Mouse (Mus musculus) T-helper 17 cell (primary cell): ENCODE measurements around the gene Cdc14b.

ENCODE experiments used
- in situ Hi-C, 2 experiments: fragments of 300-600 bp; cut with MboI, MseI; formaldehyde crosslinking; loops; 1 replicate in 1 of 2; 2 replicates in 1 of 2; pipeline ENCODE4 v1.15.1; 2025; ENCODE audit warnings: high pct_unique_total_duplicates in 2 of 2

Gene Cdc14b

DNA sequence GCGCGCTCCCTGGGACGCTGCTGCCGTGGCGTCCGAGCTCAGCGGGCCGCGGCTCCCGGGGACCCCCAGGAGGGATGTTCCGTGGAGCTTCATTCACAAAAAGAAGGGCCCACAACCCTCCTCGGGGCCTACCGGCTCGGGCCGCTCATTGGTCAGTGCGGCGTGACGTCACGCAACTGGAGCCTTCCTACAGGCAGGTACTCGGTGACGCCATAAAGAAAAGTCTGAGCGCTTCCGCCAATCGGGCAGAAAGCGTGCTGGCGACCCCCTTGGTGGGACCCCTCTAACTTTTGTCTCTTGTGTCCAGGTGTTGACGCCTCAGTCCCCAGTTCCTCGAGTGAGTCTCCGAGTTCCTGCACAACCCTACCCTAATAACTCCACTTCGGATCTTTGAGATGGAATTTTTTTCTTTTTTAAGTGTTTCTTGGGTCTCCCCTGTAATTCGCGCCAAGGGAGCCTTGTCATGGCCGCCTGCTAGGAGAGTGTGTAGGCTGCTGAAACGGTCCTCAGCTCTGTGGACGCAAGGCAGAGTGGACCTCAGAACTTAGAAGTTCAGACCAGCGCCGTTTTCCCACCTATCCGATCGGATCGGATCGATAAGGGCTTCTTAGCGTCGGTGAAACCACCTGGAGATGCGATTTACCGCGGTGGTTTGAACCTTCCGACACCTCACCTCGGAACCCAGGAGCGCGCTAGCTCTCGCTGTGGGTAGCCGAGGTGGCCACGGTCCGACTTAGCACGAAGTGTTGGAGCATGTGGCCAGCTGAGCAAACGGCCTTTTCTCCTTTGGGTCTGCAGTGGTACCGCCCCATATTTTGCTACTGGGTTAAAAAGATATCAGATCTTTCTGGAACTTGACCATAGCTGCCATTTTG lies at the start of gene Cdc14b:
Cdc14b (minus strand) TSS at position 412 of the 875 bp plus-strand sequence.
- in situ Hi-C loops: loop anchor here (5.0 to 10.0 kb wide), 2 partner anchors 710 to 962 kb away; no protein-coding TSS in a partner anchor

DNA sequence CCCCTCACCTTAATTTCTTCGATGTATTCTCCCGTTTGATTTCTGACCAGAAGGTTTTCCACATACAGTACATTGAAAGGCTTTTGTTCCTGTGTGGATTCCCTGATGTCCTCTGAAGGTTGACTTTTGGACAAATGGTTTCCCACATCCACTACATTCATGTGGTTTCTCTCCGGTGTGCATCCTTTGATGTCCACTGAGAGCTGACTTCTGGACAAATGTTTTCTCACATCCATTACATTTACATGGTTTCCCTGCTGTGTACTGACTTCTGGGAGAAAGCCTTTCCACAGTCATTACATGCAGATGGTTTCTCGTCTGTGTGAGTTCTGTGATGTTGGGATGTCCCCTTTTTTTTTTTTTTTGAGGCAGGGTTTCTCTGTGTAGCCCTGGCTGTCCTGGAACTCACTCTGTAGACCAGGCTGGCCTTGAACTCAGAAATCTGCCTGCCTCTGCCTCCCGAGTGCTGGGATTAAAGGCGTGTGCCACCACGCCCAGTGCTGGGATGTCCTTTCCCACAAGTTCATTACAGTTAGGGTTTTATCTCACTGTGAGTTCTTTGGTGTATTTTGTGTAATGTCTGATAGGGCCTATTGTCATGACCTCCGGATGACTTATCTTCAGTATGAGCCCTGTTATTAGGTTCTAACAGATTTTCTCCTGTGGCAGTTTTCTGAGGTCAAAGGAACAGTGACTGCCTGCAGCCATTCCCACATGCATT lies 47.6 kb upstream of the Cdc14b start:
- in situ Hi-C loops: loop anchor here (5.0 to 25.0 kb wide), 2 partner anchors 45 to 790 kb away; partner anchors contain the start of gene Mfsd14b (in 2 of the 2)

DNA sequence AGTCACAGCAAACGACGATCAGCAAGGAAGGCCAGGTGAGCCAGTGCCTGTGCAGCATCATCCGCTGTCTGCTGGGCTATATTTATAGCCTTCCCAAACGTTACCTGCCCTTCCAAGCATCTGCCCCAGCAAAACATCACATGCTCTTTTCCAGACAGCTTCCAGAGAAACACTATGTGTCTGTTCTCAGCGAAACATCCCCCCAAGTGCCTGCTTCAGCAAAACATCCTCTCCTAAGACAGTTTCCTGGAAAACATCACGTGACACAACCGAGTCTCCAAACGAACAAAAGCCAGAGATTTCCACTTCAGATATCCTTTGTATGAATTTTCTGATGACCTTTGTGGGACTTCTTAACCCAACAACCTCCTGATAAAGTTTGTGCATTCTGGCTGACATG lies 45.2 kb upstream of the Cdc14b start:
- in situ Hi-C loops: loop anchor here (5.0 to 25.0 kb wide), 2 partner anchors 47 to 792 kb away; partner anchors contain the start of gene Mfsd14b (in 2 of the 2)

DNA sequence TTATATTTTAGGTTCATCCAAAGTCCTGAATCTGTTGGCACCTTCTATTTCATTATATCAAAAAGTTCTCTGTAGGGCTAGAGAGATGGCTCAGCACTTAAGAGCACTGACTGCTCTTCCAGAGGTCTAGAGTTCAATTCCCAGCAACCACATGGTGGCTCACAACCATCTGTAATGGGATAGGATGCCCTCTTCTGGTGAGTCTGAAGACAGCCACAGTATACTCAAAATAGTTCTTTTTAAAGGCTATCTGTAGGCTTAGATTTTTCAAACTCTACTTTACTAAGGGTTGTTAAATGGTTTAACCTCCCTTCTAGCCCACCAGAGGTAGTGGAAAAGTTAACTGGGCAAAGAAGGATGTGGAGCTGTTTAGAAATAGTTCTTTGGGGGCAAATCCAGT lies 44.7 kb upstream of the Cdc14b start:
- in situ Hi-C loops: loop anchor here (5.0 to 25.0 kb wide), 4 partner anchors 43 to 793 kb away; partner anchors contain the start of gene Mfsd14b (in 2 of the 2)

DNA sequence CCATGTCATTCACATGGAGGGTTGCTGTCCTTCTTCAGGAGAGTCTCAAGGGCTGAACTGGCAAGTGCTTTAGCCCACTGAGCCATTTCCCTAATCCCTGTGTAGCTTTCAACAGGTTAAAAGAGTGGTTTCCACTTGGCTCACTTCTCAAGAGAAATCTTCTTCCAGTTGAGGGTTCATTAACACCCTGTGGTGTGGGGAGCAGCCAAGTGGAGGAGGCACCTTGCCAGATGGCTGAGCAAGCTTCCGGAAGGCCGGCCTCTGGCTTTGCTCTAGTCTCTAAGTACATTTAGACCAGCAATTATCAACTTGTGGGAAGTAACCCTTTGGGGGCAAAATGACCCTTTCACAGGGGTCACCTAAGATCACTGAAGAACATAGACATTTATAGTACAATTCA lies 43.3 kb upstream of the Cdc14b start:
- in situ Hi-C loops: loop anchor here (5.0 to 25.0 kb wide), 3 partner anchors 44 to 794 kb away; partner anchors contain the start of gene Mfsd14b (in 2 of the 2)

DNA sequence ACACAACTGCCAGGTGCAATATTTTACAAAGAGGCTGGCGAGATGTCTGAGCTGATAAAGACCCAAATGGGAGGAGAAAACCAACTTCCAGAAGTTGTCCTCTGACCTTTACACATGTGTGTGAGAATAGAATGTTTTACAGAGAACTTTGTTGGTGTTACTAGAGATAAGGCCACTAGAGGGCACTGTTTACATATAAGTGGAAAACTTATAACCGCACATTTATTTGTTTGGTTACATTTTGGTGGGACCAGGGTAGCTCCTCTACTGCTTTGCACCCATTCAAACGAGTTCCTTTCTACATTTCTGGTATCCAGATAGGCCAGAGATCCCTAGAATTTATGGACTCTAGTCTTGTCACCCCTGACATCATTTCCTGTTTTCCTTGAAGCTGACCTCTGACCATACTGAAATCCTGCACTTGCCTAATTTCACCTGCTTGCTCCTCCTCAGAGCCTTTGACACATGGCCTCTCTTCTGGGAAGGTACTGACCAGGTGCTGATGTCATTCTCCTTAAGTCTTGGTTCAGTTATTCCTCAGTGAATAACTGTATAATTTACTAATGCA lies 40.5 kb upstream of the Cdc14b start:
- in situ Hi-C loops: loop anchor here (5.0 to 25.0 kb wide), 3 partner anchors 47 to 797 kb away; partner anchors contain the start of gene Mfsd14b (in 2 of the 2)

DNA sequence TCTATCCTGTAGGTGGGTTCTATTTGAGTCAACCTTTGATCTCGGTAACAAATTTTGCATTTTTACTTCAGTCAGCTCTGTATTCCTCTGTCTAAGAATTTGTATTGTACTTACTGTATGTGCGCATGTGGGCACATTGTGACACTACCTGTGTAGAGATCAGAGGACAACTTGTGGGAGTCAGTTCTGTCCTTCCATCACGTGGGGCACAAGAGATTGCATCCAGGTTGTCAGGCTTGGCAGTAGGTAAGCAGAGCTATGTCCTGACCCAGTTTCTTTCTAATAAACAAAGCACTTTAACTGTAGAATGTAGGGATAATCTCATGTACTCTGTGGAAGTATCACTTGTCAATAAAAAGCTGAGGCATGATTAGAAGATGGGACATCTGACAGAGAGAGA lies 39.0 kb upstream of the Cdc14b start:
- in situ Hi-C loops: loop anchor here (25.0 kb wide), 1 partner anchor 798 kb away; the partner anchor contains the start of gene Mfsd14b (in 2 of the 2)

DNA sequence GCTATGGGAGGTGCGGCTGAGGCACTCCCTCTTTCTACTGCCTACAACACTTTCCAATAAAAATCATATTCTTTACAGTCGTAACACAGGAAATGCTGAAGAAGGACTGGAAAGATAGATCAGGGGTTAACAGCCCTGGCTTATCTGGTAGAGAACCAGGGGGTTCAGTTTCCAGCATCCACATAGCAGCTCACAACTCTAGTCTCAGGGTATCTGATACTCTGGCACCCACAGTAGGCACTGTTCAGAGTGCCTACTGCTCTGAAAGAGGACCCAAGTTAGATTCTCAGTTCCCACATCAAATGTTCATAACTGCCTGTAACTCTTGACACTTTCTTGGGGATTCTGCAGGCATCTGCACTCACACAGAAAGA lies 37.8 kb upstream of the Cdc14b start:
- in situ Hi-C loops: loop anchor here (25.0 kb wide), 1 partner anchor 799 kb away; the partner anchor contains the start of gene Mfsd14b (in 2 of the 2)

DNA sequence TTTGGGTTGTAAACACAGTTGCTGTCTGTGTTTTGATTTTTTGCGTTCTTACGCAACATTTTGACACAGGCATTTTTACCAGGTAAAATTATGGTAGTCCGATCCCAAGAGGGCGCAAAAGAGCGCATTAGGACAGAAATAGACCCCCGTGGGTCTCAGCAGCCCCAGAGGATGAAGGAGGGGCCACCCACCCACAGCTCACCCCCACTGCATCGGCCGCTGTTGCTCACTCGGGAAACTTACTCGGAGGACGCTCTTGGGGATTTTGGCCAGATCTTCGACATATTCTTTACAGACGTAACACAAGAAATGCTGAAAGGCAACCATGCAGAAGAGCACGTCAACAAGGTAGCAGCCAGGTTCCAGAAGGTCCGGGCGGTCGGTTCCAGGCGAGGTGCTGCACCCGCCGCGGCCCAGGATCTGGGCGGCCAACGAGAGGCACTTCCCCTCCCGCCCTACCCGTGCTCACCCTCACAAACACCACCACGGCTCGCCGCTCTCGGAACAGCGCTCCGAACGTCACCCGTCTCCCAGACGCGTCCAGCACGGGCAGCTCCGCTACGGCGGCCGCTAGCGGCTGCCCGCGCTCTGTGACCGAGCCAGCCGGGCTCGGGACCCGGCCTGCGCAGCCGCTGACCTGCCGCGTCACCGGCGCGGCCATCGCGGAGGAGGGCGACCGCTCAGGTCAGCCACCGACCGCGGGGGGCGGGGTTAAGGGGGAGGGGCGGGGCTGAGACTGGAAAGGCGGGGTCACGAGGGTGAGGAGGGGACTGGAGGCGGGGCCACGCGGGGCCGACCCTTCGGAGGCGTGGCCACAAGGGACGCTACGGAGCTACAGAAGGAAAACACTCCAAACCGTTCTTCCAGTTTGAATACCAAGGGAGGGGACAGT lies 37.2 kb upstream of the Cdc14b start, which contains the start of gene Aaed1:
Aaed1 (minus strand) TSS at position 687 of the 892 bp plus-strand sequence.
- in situ Hi-C loops: loop anchor here (25.0 kb wide), 1 partner anchor 800 kb away; the partner anchor contains the start of gene Mfsd14b (in 2 of the 2)

DNA sequence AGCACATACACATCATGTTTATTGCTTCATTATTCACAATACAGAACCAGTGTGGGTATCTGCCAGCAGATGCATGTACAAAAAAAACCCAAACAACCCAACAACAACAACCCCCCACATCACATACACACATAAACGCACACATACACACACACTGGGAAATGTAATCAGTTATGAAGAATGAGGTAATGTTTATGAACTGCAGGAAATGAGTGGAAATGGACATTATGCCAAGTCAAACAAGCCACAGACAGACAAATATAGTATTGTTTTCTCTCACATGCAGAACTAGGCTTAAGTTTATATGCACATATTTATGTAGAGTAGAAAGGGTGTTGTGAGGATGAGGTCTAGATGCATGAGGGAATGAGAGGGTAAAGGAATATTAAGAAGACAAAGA lies 36.2 kb upstream of the Cdc14b start:
- in situ Hi-C loops: loop anchor here (25.0 kb wide), 1 partner anchor 801 kb away; the partner anchor contains the start of gene Mfsd14b (in 2 of the 2)

DNA sequence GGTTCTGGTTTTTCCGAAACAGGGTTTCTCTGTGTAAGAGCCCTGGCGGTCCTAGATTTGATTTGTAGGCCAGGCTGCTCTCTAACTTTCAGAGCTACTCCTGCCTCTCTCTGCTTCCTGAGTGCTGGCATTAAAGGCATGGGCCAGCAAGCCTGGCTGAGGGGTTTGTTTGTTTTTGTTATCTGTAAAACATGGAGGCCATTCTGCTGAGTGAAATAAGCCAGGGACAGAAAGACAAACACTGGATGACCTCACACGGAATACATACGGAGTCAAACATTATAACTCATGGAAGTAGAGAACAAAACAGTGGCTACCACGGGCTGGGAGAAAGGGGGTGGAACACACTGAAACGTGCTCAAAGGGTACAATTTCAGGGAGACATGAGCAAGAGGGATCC lies 35.5 kb upstream of the Cdc14b start:
- in situ Hi-C loops: loop anchor here (25.0 kb wide), 1 partner anchor 802 kb away; the partner anchor contains the start of gene Mfsd14b (in 2 of the 2)

DNA sequence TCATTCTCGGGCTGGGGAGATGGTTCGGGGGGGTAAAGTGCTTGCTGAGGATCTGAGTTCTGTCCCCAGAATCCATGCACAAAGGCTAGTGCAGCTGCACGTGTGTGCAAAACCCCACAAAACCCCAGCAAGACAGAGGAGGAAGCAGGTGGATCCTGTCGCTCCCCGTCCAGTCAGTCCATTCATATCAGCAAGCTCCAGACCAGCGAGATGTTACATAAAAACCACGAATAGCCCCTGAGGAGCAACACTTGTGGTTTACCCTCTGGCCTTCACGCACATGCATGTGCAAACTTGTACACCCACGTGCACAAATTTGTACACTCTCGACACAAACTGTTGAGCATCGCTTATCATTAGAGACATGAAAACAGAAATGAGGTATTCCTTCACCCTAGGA lies 34.8 kb upstream of the Cdc14b start:
- in situ Hi-C loops: loop anchor here (5.0 to 25.0 kb wide), 4 partner anchors 63 to 1625 kb away; partner anchors contain the start of genes Mfsd14b (in 2 of the 2) and Habp4 (in 1 of the 2)

DNA sequence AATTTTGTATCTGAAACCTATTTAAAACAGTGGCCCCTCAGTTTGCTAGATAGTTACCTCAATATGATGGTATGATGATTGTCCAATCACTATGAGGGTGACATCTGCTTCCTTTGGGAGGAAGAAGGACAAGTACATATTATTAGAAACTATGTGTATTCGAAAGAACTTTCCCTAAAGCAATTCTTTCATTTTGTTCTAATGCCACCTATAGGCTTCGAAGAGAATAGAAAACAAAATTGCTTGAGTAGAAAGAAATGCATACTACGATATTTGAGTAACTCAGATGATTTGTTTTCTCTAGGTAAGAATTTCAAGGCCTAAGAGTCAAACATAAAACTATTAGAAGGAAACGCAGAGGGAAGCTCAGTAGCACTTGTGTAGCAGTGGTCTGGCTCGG lies 33.9 kb upstream of the Cdc14b start:
- in situ Hi-C loops: loop anchor here (5.0 to 25.0 kb wide), 4 partner anchors 62 to 1624 kb away; partner anchors contain the start of genes Mfsd14b (in 2 of the 2) and Habp4 (in 1 of the 2)

DNA sequence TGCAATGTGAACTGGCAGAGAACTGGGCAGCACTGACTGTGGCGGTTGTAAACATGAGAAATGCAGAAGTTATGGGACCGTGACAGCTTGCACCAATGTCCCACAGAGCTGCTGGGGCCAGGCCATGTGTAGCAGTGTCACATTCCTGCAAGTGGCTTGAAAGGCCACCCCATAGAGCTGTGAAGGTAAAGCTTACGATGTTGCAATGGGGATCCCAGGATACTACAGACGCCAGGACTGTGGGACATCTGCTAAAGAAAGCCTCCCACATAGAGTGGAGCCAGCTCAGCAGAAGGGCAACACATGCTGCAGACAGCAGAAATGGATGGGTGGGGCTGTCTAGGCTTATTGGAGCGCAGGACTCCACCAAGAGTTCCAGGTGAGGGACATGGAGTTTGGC lies 32.4 kb upstream of the Cdc14b start:
- in situ Hi-C loops: loop anchor here (5.0 to 25.0 kb wide), 4 partner anchors 60 to 1623 kb away; partner anchors contain the start of genes Mfsd14b (in 2 of the 2) and Habp4 (in 1 of the 2)

DNA sequence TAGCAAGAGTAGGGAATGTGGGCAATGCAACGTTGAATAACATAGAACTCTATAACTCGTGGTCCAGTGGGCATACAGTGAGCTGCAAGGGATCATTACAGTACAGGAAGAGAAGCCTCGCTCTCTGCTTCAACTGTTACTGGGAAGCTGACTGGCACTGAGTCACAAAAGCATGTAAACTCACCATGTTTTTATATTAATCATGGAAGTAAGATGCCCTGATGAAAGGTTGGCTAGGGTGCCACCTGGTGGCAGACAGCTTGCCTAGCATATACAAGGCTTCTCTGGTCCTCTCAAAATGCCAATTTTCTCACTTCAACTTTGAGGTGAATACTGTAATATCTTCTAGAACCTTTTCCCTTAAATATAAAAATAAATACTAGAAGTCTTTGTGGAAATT lies 31.0 kb upstream of the Cdc14b start:
- in situ Hi-C loops: loop anchor here (5.0 to 25.0 kb wide), 4 partner anchors 59 to 1621 kb away; partner anchors contain the start of genes Mfsd14b (in 2 of the 2) and Habp4 (in 1 of the 2)

DNA sequence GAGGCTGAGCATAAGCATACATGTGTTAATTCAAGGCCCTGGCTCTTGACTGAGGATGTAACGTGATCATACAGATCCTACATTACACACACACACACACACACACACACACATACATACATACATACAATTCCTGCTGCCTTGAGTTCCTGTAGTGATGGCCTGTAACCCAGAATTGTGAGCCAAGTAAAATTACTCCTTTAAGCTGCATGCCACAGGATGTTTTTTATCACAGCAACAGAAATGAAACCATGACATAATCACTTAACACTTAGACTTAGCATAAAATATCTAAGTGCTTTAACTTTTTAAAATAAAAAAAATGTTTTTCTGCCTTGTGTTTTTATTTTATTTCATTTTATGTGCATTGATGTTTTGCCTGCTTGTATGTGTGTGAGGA lies 24.0 kb upstream of the Cdc14b start:
- in situ Hi-C loops: no loop called here

DNA sequence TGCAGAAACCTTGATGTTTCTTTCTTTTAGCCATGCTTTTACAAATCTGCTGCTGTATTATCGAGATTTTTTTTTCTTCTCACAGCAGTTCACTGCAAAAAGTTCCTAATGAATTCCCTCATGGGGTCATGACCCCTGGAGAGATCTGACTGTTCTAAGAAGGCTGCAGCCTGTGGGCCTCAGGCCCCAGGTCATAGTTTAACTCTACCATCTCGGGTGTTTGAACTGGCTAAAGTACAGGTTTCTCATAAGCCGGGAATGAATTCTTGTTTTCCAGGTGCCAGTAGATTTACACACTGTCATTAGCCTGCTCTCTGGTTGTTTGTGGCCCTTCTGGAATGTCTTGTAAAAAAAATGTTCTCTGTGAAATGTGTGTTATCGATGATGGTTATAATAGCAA lies 11.7 kb upstream of the Cdc14b start:
- in situ Hi-C loops: no loop called here

DNA sequence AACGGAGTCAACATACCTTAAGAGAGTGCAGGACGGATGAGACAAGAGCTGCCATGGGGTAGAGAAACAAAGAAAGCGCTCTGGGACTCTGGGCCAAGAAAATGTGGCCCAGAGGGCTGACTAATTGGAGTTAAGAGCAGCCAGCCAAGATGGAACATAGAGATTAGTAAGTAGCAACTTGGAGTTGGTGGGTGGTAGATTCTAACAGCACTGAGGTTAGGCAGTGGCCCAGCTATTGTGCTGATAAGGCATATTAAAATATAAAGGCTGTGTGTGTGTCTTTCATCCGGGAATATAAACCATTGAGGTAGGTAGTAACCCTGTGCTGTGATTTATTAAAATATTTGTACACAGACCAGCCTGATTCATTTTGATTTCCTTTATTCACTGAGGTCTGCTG lies 11.2 kb upstream of the Cdc14b start:
- in situ Hi-C loops: no loop called here

DNA sequence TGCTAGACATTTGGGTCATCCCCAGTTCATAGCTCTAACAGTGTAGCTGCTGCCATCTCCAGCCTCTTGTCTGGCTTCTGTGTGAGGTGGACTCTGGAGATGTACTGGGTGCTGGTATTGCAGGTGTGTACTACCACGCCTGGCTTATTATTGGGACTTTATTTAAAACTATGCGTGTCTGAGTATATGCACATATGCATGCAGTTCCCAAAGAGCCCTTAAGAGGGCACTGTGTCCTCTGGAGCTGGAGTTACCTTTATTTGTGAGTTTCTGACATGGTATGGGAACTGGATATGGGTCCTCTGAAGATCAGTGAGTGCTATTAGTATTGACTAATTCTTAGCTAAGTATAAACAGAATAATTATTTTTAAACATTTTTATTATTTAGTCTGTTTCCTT lies 9.6 kb upstream of the Cdc14b start:
- in situ Hi-C loops: no loop called here

DNA sequence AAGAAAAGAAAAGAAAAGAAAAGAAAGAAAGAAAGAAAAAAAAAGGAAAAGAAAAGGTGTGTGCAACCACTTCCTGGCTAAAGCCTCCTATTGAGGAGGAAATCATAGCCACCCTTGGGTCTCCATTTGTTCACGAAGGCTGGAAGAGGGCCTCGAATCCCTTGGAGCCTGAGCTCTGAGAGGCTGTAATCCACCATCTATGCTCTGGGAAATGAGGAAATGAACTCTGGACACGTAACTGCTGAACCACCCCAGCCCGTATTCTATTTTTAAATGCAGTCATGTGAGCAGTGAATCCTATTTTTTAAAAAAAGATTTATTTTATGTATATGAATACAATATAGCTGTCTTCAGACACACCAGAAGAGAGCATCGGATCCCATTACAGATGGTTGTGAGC lies 5.8 kb upstream of the Cdc14b start:
- in situ Hi-C loops: no loop called here
